8 mouse cellular contexts compared by ENCODE assay signal in the genomic region with DNA sequence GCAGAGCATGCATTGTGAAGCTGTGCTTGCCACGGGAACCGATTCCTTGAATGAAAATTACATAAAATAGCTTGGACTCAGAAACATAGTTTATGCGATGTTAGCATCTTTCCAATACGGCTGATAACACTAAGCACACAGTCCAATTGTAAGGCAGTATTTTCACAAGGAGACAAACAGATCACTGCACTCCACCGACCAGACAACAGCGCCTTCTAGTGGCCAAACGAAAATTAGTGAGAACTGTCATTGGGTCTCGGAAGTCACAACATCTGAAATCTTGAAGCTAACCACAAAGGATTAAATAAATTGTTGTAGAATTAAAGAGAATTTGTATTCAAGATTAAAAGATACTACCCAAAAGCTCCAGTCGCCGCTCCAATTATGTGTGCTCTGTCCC. TPM values are rescaled to one million over a fixed set of nuclear protein-coding genes. Genes with fewer than 3 reads are reported as not detected.
DNase-seq lines count a peak whose midpoint lies in the region; ATAC-seq and TF ChIP-seq lines count a peak whose summit lies in the region.

No protein-coding gene starts in this region.

- H3K9ac ChIP-seq in forebrain, embryonic 16.5 days (replicated peaks; ENCODE audit: low read depth, low read length), result no peak overlapping the region
- no peak overlapping the region for H3K9ac ChIP-seq in limb, embryonic 13.5 days

- no peaks in the 10 kb centered on the region for H3K9me3 ChIP-seq in E14TG2a.4 (ENCODE audit: low read length)
- H3K9me3 ChIP-seq in forebrain, embryonic 16.5 days (ENCODE audit: control insufficient read depth, low read length), result no peaks in the 10 kb centered on the region
- no peaks in the 10 kb centered on the region for H3K9me3 ChIP-seq in limb, embryonic 13.5 days

- 0 out of 2 replicates have a peak, but pooled peaks have one; percentile 27 for ATAC-seq in forebrain, embryonic 16.5 days
- peak; percentile 41; the same call in 1 of the 2 replicates for ATAC-seq in limb, embryonic 13.5 days (ENCODE audit: low FRiP score, low read depth)

- no peak overlapping the region for H3K27ac ChIP-seq in forebrain, embryonic 16.5 days (ENCODE audit: low read length)
- H3K27ac ChIP-seq in limb, embryonic 13.5 days, result no peak overlapping the region

- H3K36me3 ChIP-seq in E14TG2a.4 (ENCODE audit: insufficient read depth, low read length), result no peaks in the 10 kb centered on the region
- H3K36me3 ChIP-seq in forebrain, embryonic 16.5 days (ENCODE audit: control insufficient read depth, insufficient read depth), result no peaks in the 10 kb centered on the region
- H3K36me3 ChIP-seq in limb, embryonic 13.5 days, result no peaks in the 10 kb centered on the region

- H3K4me3 ChIP-seq in E14TG2a.4 (replicated peaks; ENCODE audit: low read length), result no peak overlapping the region
- no peak overlapping the region for H3K4me3 ChIP-seq in forebrain, embryonic 16.5 days (replicated peaks; ENCODE audit: low read length)
- no peak overlapping the region for H3K4me3 ChIP-seq in limb, embryonic 13.5 days

- no peak overlapping the region for H3K4me2 ChIP-seq in forebrain, embryonic 16.5 days (ENCODE audit: low read length)
- H3K4me2 ChIP-seq in limb, embryonic 13.5 days (replicated peaks), result no peak overlapping the region

- TF ChIP-seq CTCF in E14TG2a.4 (conservative IDR thresholded peaks at IDR 0.05; ENCODE audit: low read length), result peak; percentile 74

- H3K4me1 ChIP-seq in E14TG2a.4 (replicated peaks; ENCODE audit: low read depth, low read length), result 0 out of 2 replicates have a peak, but pooled peaks cover 13% of the 10 kb centered on the region
- peaks cover 2% of the 10 kb centered on the region; the same call in 1 of the 2 replicates for H3K4me1 ChIP-seq in forebrain, embryonic 16.5 days (replicated peaks; ENCODE audit: control insufficient read depth, insufficient read depth, low read length)
- peaks cover 11% of the 10 kb centered on the region for H3K4me1 ChIP-seq in limb, embryonic 13.5 days

- DNase-seq in 3T3-L1 (ENCODE audit: low read depth, low spot score), result peak; percentile 79
- DNase-seq in c-Kit-positive CD71-positive TER-119-positive erythroid progenitor cells, embryonic 14.5 days (ENCODE audit: low spot score), result peak; percentile 65
- peak; percentile 75 for DNase-seq in kidney, adult 9 months
- DNase-seq in retina, embryonic 14.5 days (ENCODE audit: low spot score), result peak; percentile 81
- DNase-seq in urinary bladder, postnatal 36 days (ENCODE audit: low spot score in 2 of 2), result peak; percentile 66 to 67

- peaks cover 13% of the 10 kb centered on the region for H3K27me3 ChIP-seq in E14TG2a.4 (ENCODE audit: insufficient read depth, low read length)
- no peaks in the 10 kb centered on the region for H3K27me3 ChIP-seq in forebrain, embryonic 16.5 days (replicated peaks; ENCODE audit: control insufficient read depth, insufficient read depth, low read length)
- no peaks in the 10 kb centered on the region for H3K27me3 ChIP-seq in limb, embryonic 13.5 days

- 27% methylated on average over 10 of the region's 10 CpGs for WGBS in forebrain, embryonic 16.5 days
- 23% methylated on average over 10 of the region's 10 CpGs for WGBS in limb, embryonic 13.5 days

RNA-seq across cellular contexts. Expression of gene Gramd1c, which starts 4.4 kb away (rescaled TPM):
- 2.5 and 3.7 TPM in 2 replicates for polyA plus RNA-seq in forebrain, embryonic 16.5 days (2015; fragmentation: Nextera tagmentation; extraction: Ambion mirVana)
- polyA plus RNA-seq in limb, embryonic 13.5 days (2015; fragmentation: Nextera tagmentation; extraction: Ambion mirVana), result 6.6 and 7.0 TPM in 2 replicates
